Mouse (Mus musculus) embryonic facial prominence, embryonic 11.5 days (tissue): ENCODE results near the gene Abi1. TPM values are rescaled to one million over a fixed set of nuclear protein-coding genes. Genes with fewer than 3 reads are reported as not detected.
A peak's percentile ranks its signal among the peaks of the same experiment; 100 is the strongest.
"Not testable (repeated sequence)": the region's sequence is repeated elsewhere in the genome, so short reads cannot be mapped to it uniquely, and the experiment has no call there.

ENCODE experiments used
- ATAC-seq: fragments of 200-750 bp; cut with Nextera tagmentation; replicated peaks from 2 replicates; pipeline ENCODE4 v1.8.0; 2017; ENCODE audit warnings: low read depth; ENCODE audit not compliant: insufficient number of reproducible peaks, low FRiP score, low TSS enrichment
- DNase-seq: peaks from one replicate; pipeline ENCODE4 v3.0.0-alpha.2; 2015; ENCODE audit warnings: low spot score
- H3K27ac ChIP-seq: fragments of 300-500 bp; sonication (generic); replicated peaks from 2 replicates; pipeline ENCODE4 v1.5.1; 2014; ENCODE audit warnings: mild to moderate bottlenecking, low read depth, low read length, control low read depth
- H3K27me3 ChIP-seq: fragments of 300-500 bp; sonication (generic); 2 replicates; pipeline ENCODE4 v1.6.1; 2014; ENCODE audit warnings: mild to moderate bottlenecking, low read length, moderate library complexity, mixed read lengths; ENCODE audit not compliant: control insufficient read depth, insufficient read depth
- H3K36me3 ChIP-seq: fragments of 300-500 bp; sonication (generic); replicated peaks from 2 replicates; pipeline ENCODE4 v1.6.1; 2014; ENCODE audit warnings: low read depth, mild to moderate bottlenecking, low read length, moderate library complexity, mixed read lengths; ENCODE audit not compliant: control insufficient read depth, insufficient read depth
- H3K4me1 ChIP-seq: fragments of 300-500 bp; sonication (generic); 2 replicates; pipeline ENCODE4 v1.6.1; 2014; ENCODE audit warnings: low read length, mixed read lengths; ENCODE audit not compliant: control insufficient read depth, insufficient read depth
- H3K4me2 ChIP-seq: fragments of 300-500 bp; sonication (generic); 2 replicates; pipeline ENCODE4 v1.6.1; 2014; ENCODE audit warnings: low read depth, mild to moderate bottlenecking, control low read depth, low read length, moderate library complexity
- H3K4me3 ChIP-seq: fragments of 300-500 bp; sonication (generic); 2 replicates; pipeline ENCODE4 v1.5.1; 2014; ENCODE audit warnings: low read depth, low read length, control low read depth
- H3K9ac ChIP-seq: fragments of 300-500 bp; sonication (generic); replicated peaks from 2 replicates; pipeline ENCODE4 v1.6.1; 2014; ENCODE audit warnings: mild to moderate bottlenecking, control low read depth, low read length
- H3K9me3 ChIP-seq: fragments of 300-500 bp; sonication (generic); replicated peaks from 2 replicates; pipeline ENCODE4 v1.6.1; 2016; ENCODE audit warnings: mild to moderate bottlenecking, low read length, inconsistent platforms, mixed read lengths; ENCODE audit not compliant: control insufficient read depth
- WGBS: fragments of 180-500 bp; shearing (Covaris S2); extraction: QIAGEN DNeasy Blood & Tissue Kit; methylation state at CpG from one replicate; pipeline ENCODE4 v1.1.7; 2014; 5-methylcytosine and 5-hydroxymethylcytosine counted together
- polyA plus RNA-seq: library from polyadenylated mRNA; unstranded; fragments of >200 nt; fragmentation: Nextera tagmentation; extraction: Ambion mirVana; gene quantifications from 2 replicates; pipeline ENCODE4 v1.2.1, GENCODE M21; 2014

The Abi1 gene
- polyA plus RNA-seq, 1 experiment from 2014 or later = 42.3 TPM

DNA sequence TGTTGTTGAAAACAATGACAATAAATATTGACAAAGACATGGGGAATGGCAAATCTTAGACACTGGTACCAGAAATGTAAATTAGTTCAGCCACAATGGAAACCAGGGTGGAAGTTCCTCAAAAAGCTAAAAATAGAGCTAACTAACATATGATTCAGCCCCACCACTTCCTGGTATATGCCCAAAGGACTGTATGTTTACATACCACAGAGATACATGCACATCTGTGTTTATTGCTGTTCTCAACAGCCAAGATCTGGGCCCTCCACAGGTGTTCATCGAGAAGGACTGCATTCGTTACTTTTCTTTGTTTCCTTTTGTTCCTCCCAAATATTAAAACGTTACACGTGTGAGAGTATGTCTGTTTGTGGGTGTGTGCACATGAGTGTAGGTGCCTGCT is 1.4 kb upstream of the Abi1 start:
- no peak overlapping the region for H3K27ac ChIP-seq
- H3K4me2 ChIP-seq = no peak overlapping the region
- no peaks in the 10 kb centered on the region for H3K27me3 ChIP-seq
- DNase-seq (no peak), ATAC-seq (no peak)
- H3K4me3 ChIP-seq = no peak overlapping the region
- no peaks in the 10 kb centered on the region for H3K36me3 ChIP-seq
- no peaks in the 10 kb centered on the region for H3K9me3 ChIP-seq
- no peaks in the 10 kb centered on the region for H3K4me1 ChIP-seq
- H3K9ac ChIP-seq = no peak overlapping the region
- WGBS = 78% methylated on average over 4 of the region's 4 CpGs

DNA sequence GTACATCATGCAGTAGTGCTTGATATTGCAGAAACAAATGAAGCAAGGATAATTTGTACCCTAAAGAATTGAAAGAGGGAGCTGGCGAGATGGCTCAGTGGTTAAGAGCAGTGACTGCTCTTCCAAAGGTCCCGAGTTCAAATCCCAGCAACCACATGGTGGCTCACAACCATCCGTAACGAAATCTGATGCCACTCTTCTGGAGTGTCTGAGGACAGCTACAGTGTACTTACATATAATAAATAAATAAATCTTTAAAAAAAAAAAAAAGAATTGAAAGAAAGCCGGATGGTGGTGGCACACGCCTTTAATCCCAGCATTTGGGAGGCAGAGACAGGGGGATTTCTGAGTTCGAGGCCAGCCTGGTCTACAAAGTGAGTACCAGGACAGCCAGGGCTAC is 649 bp upstream of the Abi1 start:
- H3K9ac ChIP-seq = not testable (repeated sequence)
- 91% methylated on average over 7 of the region's 7 CpGs for WGBS

GRCm38 (mm10) chr2:23039082-23040000 is 700 bp downstream of the Abi1 start:
- ATAC-seq = peak; percentile 88
- WGBS = 1% methylated on average over 50 of the region's 59 CpGs
- DNase-seq = peak; percentile 44

More for the DNA sequence above, 649 bp upstream of the Abi1 start:
- not testable (repeated sequence) for DNase-seq, H3K4me2 ChIP-seq, H3K27me3 ChIP-seq, H3K4me1 ChIP-seq, H3K36me3 ChIP-seq, H3K9me3 ChIP-seq, ATAC-seq, H3K4me3 ChIP-seq, H3K27ac ChIP-seq

DNA sequence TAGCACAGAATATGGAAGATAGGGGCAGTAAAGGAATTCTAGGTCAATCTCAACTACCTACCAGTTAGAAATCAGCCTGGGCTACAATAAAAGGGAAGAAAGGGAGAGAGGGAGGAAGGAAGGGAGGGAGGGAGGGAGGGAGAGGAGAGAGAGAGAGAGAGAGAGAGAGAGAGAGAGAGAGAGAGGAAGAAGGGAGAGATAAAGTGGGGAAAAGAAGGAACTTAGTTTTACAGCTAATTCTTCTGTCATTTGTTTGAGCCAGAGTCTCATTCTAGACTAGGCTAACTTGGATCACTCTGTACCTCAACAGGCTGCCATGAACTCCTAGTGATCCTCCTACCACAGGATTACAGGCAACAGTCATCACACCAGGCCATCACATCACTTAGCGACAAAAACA is 4.6 kb downstream of the Abi1 start:
- H3K4me1 ChIP-seq = no peaks in the 10 kb centered on the region
- WGBS = 91% methylated on average over 1 of the region's 1 CpGs
- no peaks in the 10 kb centered on the region for H3K27me3 ChIP-seq
- DNase-seq (no peak), ATAC-seq (no peak)
- H3K9me3 ChIP-seq = no peaks in the 10 kb centered on the region
- no peak overlapping the region for H3K4me2 ChIP-seq
- H3K9ac ChIP-seq = no peak overlapping the region
- no peak overlapping the region for H3K27ac ChIP-seq
- H3K4me3 ChIP-seq = no peak overlapping the region
- no peaks in the 10 kb centered on the region; the same call in 1 of the 2 replicates for H3K36me3 ChIP-seq

More at GRCm38 (mm10) chr2:23039082-23040000, 700 bp downstream of the Abi1 start:
- Histone ChIP-seq H3K36me3 (no peaks in the 10 kb centered on the region), H3K4me3 (peak overlapping the region; percentile 93), H3K4me1 (no peaks in the 10 kb centered on the region), H3K27ac (peak overlapping the region; percentile 92), H3K27me3 (no peaks in the 10 kb centered on the region), H3K4me2 (peak overlapping the region; percentile 66), H3K9me3 (no peaks in the 10 kb centered on the region), H3K9ac (peak overlapping the region; percentile 94)

DNA sequence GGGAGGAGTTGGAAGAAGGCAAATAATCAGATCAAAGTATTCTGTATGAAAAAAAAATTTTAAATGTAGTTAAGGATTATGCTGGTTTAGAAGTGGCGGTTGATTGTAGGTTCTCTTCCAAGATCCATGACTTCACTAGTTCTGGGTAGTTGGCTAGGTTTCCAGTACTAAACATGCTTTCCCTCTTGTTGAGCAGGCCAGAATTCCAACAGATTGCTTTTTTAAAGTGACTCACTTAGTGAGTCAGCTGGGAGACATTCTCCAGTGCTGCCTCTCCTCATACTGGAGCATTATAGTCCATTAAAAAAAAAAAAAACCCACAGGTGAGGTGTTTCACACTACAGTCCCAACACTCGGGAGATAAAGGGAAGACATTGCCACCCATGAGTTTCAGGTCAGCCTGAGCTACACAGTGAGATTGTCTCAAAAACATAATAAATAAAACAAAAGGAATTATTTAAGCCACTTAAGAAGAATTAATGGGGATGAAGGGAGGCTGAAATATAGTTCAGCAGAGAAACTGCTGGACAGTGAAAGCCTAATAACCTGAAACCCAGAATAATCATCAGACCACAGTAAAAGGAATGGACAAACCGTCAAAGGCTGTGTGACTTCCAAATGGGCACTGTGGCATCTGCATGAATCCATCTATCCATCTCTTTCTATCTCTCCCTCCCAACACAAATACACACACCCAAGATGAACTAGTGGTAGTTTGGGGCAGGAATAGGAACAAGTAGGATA is 5.2 kb downstream of the Abi1 start:
- H3K27ac ChIP-seq = no peak overlapping the region
- no peaks in the 10 kb centered on the region for H3K4me1 ChIP-seq
- H3K4me3 ChIP-seq = no peak overlapping the region
- no peaks in the 10 kb centered on the region for H3K27me3 ChIP-seq
- no peak overlapping the region for H3K4me2 ChIP-seq
- H3K9me3 ChIP-seq = no peaks in the 10 kb centered on the region
- DNase-seq (no peak), ATAC-seq (no peak)
- H3K36me3 ChIP-seq = no peaks in the 10 kb centered on the region; the same call in 1 of the 2 replicates
- 93% methylated on average over 3 of the region's 3 CpGs for WGBS
- H3K9ac ChIP-seq = no peak overlapping the region

- Histone ChIP-seq H3K36me3 (no peaks in the 10 kb centered on the region; the same call in 1 of the 2 replicates), H3K27ac (no peak overlapping the region), H3K4me3 (no peak overlapping the region), H3K9me3 (no peaks in the 10 kb centered on the region), H3K9ac (no peak overlapping the region), H3K4me1 (no peaks in the 10 kb centered on the region), H3K4me2 (no peak overlapping the region), H3K27me3 (no peaks in the 10 kb centered on the region)
- ATAC-seq (no peak), DNase-seq (no peak)
- WGBS = 94% methylated on average over 4 of the region's 4 CpGs
Observed at GRCm38 (mm10) chr2:23030631-23031030, 9.4 kb downstream of the Abi1 start.

- H3K9me3 ChIP-seq = no peaks in the 10 kb centered on the region
- ATAC-seq (no peak), DNase-seq (no peak)
- H3K36me3 ChIP-seq = no peaks in the 10 kb centered on the region; the same call in 1 of the 2 replicates
- 87% methylated on average over 4 of the region's 4 CpGs for WGBS
- H3K4me3 ChIP-seq = no peak overlapping the region
- no peak overlapping the region for H3K9ac ChIP-seq
- H3K4me2 ChIP-seq = no peak overlapping the region
- H3K27ac ChIP-seq = no peak overlapping the region
- no peaks in the 10 kb centered on the region for H3K27me3 ChIP-seq
- H3K4me1 ChIP-seq = no peaks in the 10 kb centered on the region
Observed at GRCm38 (mm10) chr2:23028826-23029225, 11.2 kb downstream of the Abi1 start.

- WGBS = 100% methylated on average over 1 of the region's 1 CpGs
- Histone ChIP-seq H3K9me3 (no peaks in the 10 kb centered on the region), H3K4me3 (no peak overlapping the region), H3K9ac (no peak overlapping the region), H3K27ac (no peak overlapping the region), H3K36me3 (no peaks in the 10 kb centered on the region), H3K4me1 (no peaks in the 10 kb centered on the region), H3K27me3 (no peaks in the 10 kb centered on the region), H3K4me2 (no peak overlapping the region)
- DNase-seq (no peak), ATAC-seq (no peak)
Observed at GRCm38 (mm10) chr2:23026379-23026778, 13.7 kb downstream of the Abi1 start.
